Mouse (Mus musculus) lung, postnatal 25 days (tissue): Measurements from ENCODE around the gene Khdrbs1.
"Not testable (repeated sequence)": the region's sequence is repeated elsewhere in the genome, so short reads cannot be mapped to it uniquely, and the experiment has no call there.

Experiments used
- DNase-seq: peaks from one replicate; pipeline ENCODE4 v3.0.0; 2022; ENCODE audit warnings: low spot score

The Khdrbs1 gene

GRCm38 (mm10) chr4:129743494-129743893, 1.4 kb upstream of the Khdrbs1 start:
- no peak for DNase-seq

- no peak for DNase-seq
These were observed 897 bp upstream of the Khdrbs1 start for GRCm38 (mm10) chr4:129743010-129743390.

- DNase-seq = no peak
These were observed 200 bp downstream of the Khdrbs1 start for GRCm38 (mm10) chr4:129741974-129742231.

- peak; percentile 23 for DNase-seq
These were observed 691 bp downstream of the Khdrbs1 start for GRCm38 (mm10) chr4:129741251-129741973.

GRCm38 (mm10) chr4:129739111-129739645, 2.9 kb downstream of the Khdrbs1 start:
- no peak for DNase-seq

- no peak for DNase-seq
These were observed 5.9 kb downstream of the Khdrbs1 start for GRCm38 (mm10) chr4:129736173-129736572.

- DNase-seq = not testable (repeated sequence)
These were observed 6.6 kb downstream of the Khdrbs1 start for GRCm38 (mm10) chr4:129735485-129735884.

GRCm38 (mm10) chr4:129731423-129731822, 10.7 kb downstream of the Khdrbs1 start:
- DNase-seq = no peak

GRCm38 (mm10) chr4:129716310-129716709, 25.8 kb downstream of the Khdrbs1 start:
- no peak for DNase-seq

GRCm38 (mm10) chr4:129709486-129710129, 32.5 kb downstream of the Khdrbs1 start:
- no peak for DNase-seq

GRCm38 (mm10) chr4:129706750-129707149, 35.4 kb downstream of the Khdrbs1 start:
- DNase-seq = no peak

GRCm38 (mm10) chr4:129702454-129702853, 39.6 kb downstream of the Khdrbs1 start:
- peak; percentile 28 for DNase-seq

- peak; percentile 91 for DNase-seq
These were observed 40.4 kb downstream of the Khdrbs1 start for GRCm38 (mm10) chr4:129701503-129702377.

GRCm38 (mm10) chr4:129700661-129701060, 41.4 kb downstream of the Khdrbs1 start:
- DNase-seq = not testable (repeated sequence)

- no peak for DNase-seq
These were observed 41.9 kb downstream of the Khdrbs1 start for GRCm38 (mm10) chr4:129700216-129700615.

- DNase-seq = no peak
These were observed 44.9 kb downstream of the Khdrbs1 start for GRCm38 (mm10) chr4:129697191-129697590.

GRCm38 (mm10) chr4:129696158-129696985, 45.7 kb downstream of the Khdrbs1 start, which contains the start of gene Tmem39b:
Gene Tmem39b (minus strand): TSS chr4:129696838.
- DNase-seq = peak; percentile 93

GRCm38 (mm10) chr4:129695815-129696157, 46.3 kb downstream of the Khdrbs1 start:
- DNase-seq = no peak

GRCm38 (mm10) chr4:129684531-129684930, 57.6 kb downstream of the Khdrbs1 start:
- no peak for DNase-seq

GRCm38 (mm10) chr4:129683901-129684493, 58.1 kb downstream of the Khdrbs1 start:
- DNase-seq = no peak

GRCm38 (mm10) chr4:129681837-129682236, 60.3 kb downstream of the Khdrbs1 start:
- DNase-seq = no peak
